Mouse (Mus musculus) spleen, adult 18-20 months (tissue): ENCODE data around the gene Nop2.

Source experiments
- DNase-seq, 2 experiments: peaks; one replicate each; pipeline ENCODE4 v3.0.0; 2022; ENCODE audit warnings: mixed read lengths in 2 of 2

Gene Nop2

DNA sequence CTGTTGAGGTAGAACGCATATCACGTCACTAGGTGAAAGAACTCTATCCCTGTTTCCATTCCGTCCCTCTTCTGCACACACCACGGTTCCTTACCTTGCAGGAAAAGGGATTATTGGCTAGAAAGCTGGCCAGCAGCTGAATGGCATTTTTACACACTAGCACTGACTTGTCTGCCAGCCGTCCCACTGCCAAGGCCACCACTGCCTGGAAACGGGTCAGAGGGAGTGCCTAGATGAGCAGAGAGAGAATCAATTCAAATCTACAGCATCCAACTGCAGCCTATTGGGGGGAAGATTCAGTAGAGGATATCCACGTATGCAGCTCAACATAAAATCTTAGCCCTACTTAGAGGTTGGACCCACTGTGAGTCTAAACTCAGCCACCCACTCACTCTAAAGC is 47.9 kb downstream of the Nop2 start:
- no peak for DNase-seq

GRCm38 (mm10) chr6:125182133-125182532 is 50.4 kb downstream of the Nop2 start:
- no peak for DNase-seq

DNA sequence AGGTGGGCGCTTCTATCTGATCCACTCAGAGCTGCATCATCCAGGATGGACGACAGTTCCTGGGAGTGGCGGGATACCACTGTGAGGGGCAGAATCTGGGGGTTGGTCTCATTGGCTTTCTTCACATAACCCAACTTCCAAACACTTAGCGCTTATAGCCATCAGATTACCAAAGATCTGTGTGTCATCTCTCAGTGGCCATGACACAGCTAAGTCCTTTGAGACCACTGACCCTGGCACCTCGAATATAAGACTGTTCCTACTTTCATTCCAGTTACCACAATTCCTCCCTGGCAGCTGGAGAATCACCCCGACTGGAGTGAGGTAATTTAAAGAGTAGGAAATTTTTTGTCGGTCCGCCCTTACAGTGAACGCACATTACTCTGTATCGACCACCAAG is 54.5 kb downstream of the Nop2 start:
- no peak for DNase-seq

GRCm38 (mm10) chr6:125190816-125191215 is 59.1 kb downstream of the Nop2 start:
- no peak for DNase-seq

DNA sequence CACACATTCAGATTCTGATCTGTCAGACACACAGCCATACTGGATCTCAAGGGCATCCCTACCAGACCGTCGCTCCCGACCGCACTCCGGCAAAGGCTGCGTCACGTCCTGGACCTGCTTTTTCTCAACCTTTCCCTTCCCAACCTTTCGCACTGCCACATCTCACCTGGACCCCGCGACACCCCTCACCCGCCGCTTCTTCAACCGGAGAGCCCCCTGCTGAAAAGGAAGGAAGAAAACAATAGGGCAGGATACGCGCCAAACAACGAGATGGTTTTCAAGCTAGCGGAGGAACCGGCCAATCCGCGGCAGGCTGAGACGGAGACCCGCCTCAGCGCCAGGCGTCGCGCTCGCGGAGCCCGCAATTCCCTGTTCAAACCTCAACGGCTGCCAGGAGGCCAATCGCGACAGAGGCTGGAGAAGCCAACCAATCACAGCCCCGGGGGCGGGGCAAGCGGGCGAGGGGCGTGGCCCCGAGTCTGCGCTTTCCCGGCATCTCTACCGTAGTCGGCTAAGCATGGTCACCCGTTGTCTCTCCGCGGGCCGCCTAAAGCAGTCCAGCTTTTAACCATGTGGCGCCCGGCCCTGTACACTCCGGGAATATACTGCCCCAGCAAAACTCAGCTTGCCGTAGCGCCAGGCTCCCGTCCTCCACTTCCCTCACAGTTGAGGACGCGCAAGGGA is 59.8 kb downstream of the Nop2 start, which contains the start of the genes Ncapd2 and Mrpl51:
Gene Ncapd2, minus strand, starts transcription at position 370 of the 684 bp plus-strand sequence.
Gene Mrpl51, plus strand, starts transcription at position 470 of the 684 bp plus-strand sequence.
- peak; percentile 93 to 96 for DNase-seq

GRCm38 (mm10) chr6:125192016-125192714 is 60.5 kb downstream of the Nop2 start:
- peak; percentile 83 to 87 for DNase-seq

GRCm38 (mm10) chr6:125192841-125193240 is 61.1 kb downstream of the Nop2 start:
- DNase-seq = no peak

- no peak for DNase-seq
These were observed 61.7 kb downstream of the Nop2 start for GRCm38 (mm10) chr6:125193390-125193789.
